Mouse (Mus musculus) embryonic fibroblast, embryonic 13.5 days (primary cell): ENCODE data around the gene St6galnac5. TPM values are rescaled to one million over a fixed set of nuclear protein-coding genes. Genes with fewer than 3 reads are reported as not detected.

Experiments
- H3K27ac ChIP-seq: 2 replicates; pipeline ENCODE4 v1.5.1; 2012; ENCODE audit warnings: low read length, control low read depth, inconsistent platforms; ENCODE audit not compliant: insufficient read depth
- H3K4me1 ChIP-seq: 2 replicates; pipeline ENCODE4 v1.6.1; 2011; ENCODE audit warnings: low read length; ENCODE audit not compliant: control insufficient read depth, insufficient read depth
- H3K4me3 ChIP-seq: 2 replicates; pipeline ENCODE4 v1.5.1; 2011; ENCODE audit warnings: mild to moderate bottlenecking, control low read depth, low read length; ENCODE audit not compliant: insufficient read depth
- CTCF ChIP-seq: IDR thresholded peaks from 2 replicates; pipeline ENCODE4 v1.5.1; 2011; ENCODE audit warnings: mild to moderate bottlenecking, control low read depth, low read length, moderate library complexity, borderline replicate concordance; ENCODE audit not compliant: insufficient read depth
- POLR2A ChIP-seq: IDR thresholded peaks from 2 replicates; pipeline ENCODE4 v1.6.1; 2011; ENCODE audit warnings: low read depth, mild to moderate bottlenecking, control low read depth, low read length, moderate library complexity
- polyA plus RNA-seq: library from polyadenylated mRNA; stranded (reverse); fragments of >200 nt; gene quantifications from 2 replicates; pipeline ENCODE4 v1.2.4, GENCODE M21; 2011; ENCODE audit warnings: low read depth; ENCODE audit not compliant: missing spikeins, insufficient read length

Gene St6galnac5
- polyA plus RNA-seq: 0.12 TPM in 1 of 2 replicates, not detected in the other

DNA sequence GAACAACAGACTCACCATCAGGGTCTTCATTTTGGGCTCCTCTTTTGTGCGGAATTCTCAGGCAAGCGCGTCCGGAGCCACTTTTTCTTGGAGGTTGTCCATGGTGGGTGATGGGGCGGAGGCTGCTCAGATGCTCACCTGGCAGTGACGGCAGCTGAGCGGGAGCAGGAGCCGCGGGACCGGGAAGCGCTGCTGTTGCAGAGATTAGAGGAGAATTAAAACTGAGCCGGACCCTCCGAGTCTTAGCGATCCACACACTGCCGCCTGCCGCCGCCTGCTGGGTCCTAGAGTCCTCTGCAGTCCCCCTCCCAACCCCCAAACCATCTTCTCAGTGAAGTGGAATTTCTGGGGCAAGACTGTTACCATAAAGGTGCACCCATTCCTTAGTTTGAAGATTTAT, at the start of gene St6galnac5:
TSS of gene St6galnac5 (minus strand) at position 259 of the 400 bp plus-strand sequence.
- TF ChIP-seq CTCF: no peak
- no peak for TF ChIP-seq POLR2A
- H3K27ac ChIP-seq: no peak within 1 kb of the TSS
- no peaks in the 10 kb centered on the region for H3K4me1 ChIP-seq
- H3K4me3 ChIP-seq: peak within 1 kb of the TSS; percentile 29

DNA sequence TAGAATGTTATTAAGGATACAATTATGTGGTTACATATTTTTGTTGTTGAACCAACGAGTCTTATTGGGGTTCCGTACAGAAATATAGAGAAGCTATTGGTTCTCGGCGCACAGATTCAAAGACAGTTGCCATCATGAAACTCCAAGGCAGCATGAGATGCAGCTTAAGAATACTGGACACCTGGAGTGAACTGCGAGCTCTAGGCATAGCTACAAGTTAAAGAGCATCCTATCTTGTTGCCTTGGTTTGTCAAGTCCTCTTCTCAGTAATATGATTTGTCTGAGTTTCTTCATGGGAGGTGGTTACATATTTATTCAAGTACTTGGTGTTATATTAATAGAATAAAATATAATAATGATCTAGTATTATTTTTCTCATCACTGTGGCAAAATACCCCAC, 48.7 kb upstream of the St6galnac5 start:
- TF ChIP-seq CTCF (no peak), POLR2A (no peak)

DNA sequence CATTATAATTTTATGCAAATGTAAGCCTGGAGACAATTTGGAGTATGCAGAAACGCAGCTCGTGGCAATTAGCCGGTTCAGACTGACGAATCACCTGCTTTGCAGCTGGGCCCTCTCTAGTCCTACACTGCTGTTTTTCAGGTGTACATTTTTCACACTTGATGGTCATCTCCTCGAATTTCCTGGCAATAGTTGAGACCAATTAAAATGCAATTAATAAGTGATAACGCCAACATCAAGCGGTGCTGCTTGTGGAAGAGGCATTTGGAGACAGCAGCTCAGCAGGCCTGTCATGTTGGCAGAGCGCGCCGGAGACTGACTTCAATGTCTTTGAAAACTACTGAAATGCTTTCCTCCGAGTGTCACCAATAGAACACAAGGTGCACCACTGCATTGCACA, 42.0 kb upstream of the St6galnac5 start:
- TF ChIP-seq POLR2A: no peak
- TF ChIP-seq CTCF: no peak
- no peaks in the 10 kb centered on the region for H3K4me1 ChIP-seq
- no peak overlapping the region for H3K27ac ChIP-seq
- no peak overlapping the region for H3K4me3 ChIP-seq

More for the DNA sequence above, 48.7 kb upstream of the St6galnac5 start:
- H3K4me3 ChIP-seq: no peak overlapping the region
- no peak overlapping the region for H3K27ac ChIP-seq
- H3K4me1 ChIP-seq: no peaks in the 10 kb centered on the region

DNA sequence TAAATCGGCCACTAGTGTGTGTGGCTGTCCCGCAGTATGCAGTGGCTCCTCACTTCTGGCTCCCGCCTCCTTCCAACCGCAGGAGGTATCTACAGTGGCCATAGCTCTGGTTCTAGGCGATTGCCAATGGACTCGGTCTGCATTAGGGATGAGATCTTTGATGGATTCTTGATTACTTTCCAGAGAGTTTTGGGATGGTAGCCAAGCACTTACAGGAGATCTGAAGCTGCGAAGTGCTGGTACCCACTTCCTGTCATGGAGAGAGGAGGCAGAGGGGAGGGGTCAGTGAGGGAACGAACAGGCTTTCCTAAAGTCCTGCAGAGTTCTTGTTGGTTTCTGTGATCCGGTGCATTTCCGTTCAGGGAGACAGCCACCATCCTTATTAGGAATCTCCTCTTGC, 36.0 kb upstream of the St6galnac5 start:
- H3K4me1 ChIP-seq: no peaks in the 10 kb centered on the region
- no peak overlapping the region for H3K4me3 ChIP-seq
- TF ChIP-seq POLR2A (no peak), CTCF (no peak)
- H3K27ac ChIP-seq: no peak overlapping the region

DNA sequence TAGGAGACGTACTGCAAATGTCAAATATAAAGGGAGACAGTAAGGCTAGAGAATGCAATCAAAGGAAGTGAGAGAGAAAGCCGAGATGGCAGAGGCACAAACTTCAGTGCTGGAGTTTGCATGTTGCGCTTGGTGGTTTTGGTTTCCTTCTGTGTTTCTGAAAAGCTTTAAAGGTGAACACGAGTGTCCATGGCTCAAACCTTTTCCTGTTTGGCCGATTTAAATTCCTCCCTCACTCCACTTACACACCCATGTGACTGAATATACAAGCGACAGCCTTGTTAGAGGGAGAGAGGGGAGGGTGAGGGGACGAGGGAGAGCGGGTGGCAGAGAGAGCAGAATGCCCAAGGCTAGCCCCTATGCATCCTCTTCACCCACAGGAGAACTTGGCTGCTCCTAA, 34.3 kb upstream of the St6galnac5 start:
- no peak for TF ChIP-seq POLR2A
- no peak for TF ChIP-seq CTCF
- H3K4me3 ChIP-seq: no peak overlapping the region
- H3K27ac ChIP-seq: no peak overlapping the region
- H3K4me1 ChIP-seq: no peaks in the 10 kb centered on the region

DNA sequence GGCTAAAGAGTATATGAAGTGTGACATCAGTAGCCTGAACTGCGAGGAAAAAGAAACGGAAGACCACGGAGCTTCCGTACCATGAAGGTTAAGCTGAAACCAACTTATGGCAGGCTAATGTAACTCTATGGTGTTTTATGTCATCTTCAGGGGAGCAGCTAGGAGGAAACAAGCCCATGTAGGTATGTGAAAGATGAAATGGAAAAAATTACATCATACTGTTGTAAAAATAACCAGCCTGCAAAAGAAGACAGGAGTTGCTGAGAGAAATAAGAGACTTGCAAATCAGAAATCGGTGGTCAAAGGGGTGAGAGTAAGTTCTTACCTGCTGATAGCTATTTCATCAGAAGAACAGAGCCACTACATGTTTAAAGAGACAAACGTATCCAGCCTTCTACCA, 24.8 kb upstream of the St6galnac5 start:
- H3K27ac ChIP-seq: no peak overlapping the region
- TF ChIP-seq POLR2A: no peak
- TF ChIP-seq CTCF: no peak
- no peak overlapping the region for H3K4me3 ChIP-seq
- no peaks in the 10 kb centered on the region for H3K4me1 ChIP-seq

DNA sequence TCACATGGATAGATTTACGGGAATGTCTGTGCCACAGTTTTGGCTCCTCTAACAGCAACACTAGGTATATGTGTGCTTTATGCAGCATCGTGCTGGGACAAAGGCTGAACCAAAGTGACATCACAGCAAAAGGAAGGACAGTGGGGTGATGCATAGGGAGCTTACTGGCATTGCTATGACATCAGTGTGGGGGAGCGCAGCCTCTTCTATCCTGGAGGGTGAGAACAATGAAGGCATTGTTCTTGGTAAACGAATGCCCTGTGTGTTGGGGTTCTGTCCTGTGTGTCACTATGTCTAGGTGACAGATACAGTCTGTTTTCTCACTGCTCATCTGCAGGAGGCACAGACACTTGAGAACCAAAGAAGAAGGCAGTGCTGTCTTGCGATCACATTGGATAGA, 16.9 kb upstream of the St6galnac5 start:
- Histone ChIP-seq H3K4me1 (no peaks in the 10 kb centered on the region), H3K27ac (no peak overlapping the region), H3K4me3 (no peak overlapping the region)
- no peak for TF ChIP-seq CTCF
- no peak for TF ChIP-seq POLR2A

DNA sequence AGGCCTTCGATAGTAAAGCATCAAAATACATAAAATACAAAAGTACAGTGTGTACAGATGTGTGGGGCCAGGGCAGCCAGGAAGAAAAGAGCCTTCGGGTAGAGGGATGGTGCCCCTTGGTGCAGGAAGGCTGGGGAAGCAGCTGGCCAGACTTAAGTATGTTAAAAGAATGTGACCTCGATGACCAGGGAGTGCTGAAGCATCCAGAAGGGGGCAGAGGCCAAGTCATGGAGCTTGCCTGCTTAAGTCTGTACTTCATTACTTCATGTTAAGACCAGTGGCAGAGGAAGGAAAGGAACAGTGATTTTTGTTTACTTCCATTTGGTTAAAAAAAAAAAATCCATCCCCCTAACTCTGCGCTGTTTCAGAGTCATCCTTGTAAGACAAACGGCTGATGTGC, 16.1 kb upstream of the St6galnac5 start:
- no peak for TF ChIP-seq POLR2A
- no peak for TF ChIP-seq CTCF
- no peak overlapping the region for H3K27ac ChIP-seq
- H3K4me1 ChIP-seq: no peaks in the 10 kb centered on the region
- H3K4me3 ChIP-seq: no peak overlapping the region

DNA sequence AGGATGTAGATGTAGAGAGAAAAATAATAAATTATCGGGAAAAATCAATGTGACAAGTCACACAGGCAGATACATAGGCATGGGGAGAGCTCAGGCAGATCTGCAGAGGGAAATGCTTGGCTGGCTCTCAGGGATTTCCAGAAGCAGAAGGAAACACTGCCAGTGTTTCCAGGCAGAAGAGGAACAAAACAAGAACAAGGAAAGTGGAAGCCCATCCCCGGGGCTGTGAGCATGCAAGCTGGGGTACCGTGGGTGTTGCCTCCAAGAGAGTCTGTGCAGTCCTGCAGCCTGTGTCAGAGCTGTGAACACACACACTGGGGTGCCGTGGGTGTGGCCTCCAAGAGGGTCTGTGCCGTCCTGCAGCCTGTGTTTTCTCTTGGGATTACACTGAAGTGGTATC, 11.6 kb upstream of the St6galnac5 start:
- TF ChIP-seq POLR2A (no peak), CTCF (no peak)
- no peak overlapping the region for H3K27ac ChIP-seq
- no peaks in the 10 kb centered on the region for H3K4me1 ChIP-seq
- H3K4me3 ChIP-seq: no peak overlapping the region

DNA sequence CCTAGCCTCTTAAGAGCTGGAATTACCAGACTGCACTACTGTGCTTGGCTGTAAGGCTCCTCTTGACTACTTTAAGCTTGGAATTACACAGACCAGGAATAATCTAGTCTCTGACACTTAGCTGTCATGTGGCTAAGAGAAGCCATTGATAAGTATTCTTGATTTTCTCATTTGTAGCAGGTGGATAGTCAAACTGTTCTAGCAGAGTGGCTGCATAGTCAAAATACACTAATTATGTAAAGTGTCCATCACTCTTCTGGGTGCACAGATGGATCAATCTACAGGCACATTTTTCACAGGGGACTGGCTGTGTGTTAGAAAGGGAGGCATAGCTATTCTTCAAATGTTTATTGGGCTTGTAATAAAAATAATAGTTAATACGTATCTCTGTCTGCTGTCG, 8.7 kb upstream of the St6galnac5 start:
- no peak for TF ChIP-seq CTCF
- TF ChIP-seq POLR2A: no peak
- Histone ChIP-seq H3K27ac (no peak overlapping the region), H3K4me1 (no peaks in the 10 kb centered on the region), H3K4me3 (no peak overlapping the region)
